Mouse (Mus musculus): Measurements from ENCODE around the gene Itpr2. TPM values are rescaled to one million over a fixed set of nuclear protein-coding genes. Genes with fewer than 3 reads are reported as not detected.

Gene Itpr2
- polyA plus RNA-seq, 1 experiment: 18.0 TPM

DNA sequence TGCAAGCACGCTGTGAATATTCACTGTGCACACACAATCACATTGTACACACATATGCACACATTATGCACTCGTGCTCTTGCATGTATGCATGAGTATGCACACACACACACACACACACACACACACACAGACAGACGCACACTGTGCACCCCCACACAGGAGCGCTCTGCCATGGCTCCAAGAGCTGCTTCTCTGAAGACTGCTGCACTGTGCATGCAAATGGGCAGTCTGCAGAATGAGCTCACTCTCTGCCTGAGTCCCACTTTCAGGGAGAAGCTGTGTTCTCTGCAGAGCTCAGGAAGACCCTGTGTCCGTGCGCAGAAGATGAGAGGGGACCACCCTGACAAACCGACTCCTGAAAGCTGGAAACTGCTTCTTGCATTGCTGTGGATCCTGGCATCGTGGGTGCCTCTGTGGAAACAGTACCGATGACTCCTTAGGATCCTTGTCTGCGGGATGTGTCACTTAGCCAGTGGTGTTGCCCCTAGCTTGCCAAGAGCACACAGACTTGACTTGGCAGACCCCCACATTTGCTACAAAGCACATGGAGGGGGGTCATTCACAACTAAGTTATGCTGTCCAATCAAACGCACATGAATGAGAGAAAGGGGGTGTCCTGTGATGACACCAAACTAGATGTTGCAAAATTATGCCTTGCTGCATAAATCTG, 55.9 kb downstream of the Itpr2 start:
- Histone ChIP-seq H3K27ac (ENCODE audit: insufficient read depth, low read length) (no peak overlapping the region), H3K36me3 (ENCODE audit: control insufficient read depth, insufficient read depth, low read length) (no peaks in the 10 kb centered on the region), H3K4me3 (ENCODE audit: extremely low read depth, insufficient read depth, insufficient read length) (no peak overlapping the region), H3K27me3 (ENCODE audit: control insufficient read depth, insufficient read depth, low read length) (no peaks in the 10 kb centered on the region), H3K4me1 (ENCODE audit: control insufficient read depth, insufficient read depth, insufficient read length) (no peaks in the 10 kb centered on the region; the same call in 1 of the 2 replicates)
- TF ChIP-seq POLR2A (IDR thresholded peaks at IDR 0.05; ENCODE audit: low read depth, low read length) (no peak), CTCF (IDR thresholded peaks at IDR 0.05; ENCODE audit: extremely low read depth, insufficient read depth, insufficient read length, insufficient replicate concordance) (no peak)
- WGBS: 85% methylated on average over 11 of the region's 11 CpGs
- no peak for DNase-seq (ENCODE audit: low read depth in 1 of 2, low spot score in 2 of 2)

DNA sequence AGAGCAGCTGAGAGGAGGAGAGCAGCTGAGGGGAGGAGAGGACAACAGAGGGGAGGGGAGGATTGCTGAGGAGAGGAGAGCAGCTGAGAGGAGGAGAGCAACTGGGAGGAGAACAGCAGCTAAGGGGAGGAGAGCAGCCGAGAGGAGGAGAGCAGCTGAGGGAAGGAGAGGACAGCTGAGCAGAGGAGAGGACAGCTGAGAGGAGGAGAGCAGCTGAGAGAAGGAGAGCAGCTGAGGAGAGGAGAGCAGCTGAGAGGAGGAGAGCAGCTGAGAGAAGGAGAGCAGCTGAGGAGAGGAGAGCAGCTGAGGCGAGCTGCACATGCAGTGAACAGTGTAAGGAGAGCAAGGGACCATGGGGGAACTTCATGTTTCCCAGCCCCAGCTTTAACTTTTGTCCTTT, 62.2 kb downstream of the Itpr2 start:
- Histone ChIP-seq H3K36me3 (ENCODE audit: control insufficient read depth, insufficient read depth, low read length) (no peaks in the 10 kb centered on the region), H3K27me3 (ENCODE audit: control insufficient read depth, insufficient read depth, low read length) (no peaks in the 10 kb centered on the region), H3K4me1 (ENCODE audit: control insufficient read depth, insufficient read depth, insufficient read length) (no peaks in the 10 kb centered on the region; the same call in 1 of the 2 replicates), H3K4me3 (ENCODE audit: extremely low read depth, insufficient read depth, insufficient read length) (no peak overlapping the region), H3K27ac (ENCODE audit: insufficient read depth, low read length) (no peak overlapping the region)
- WGBS: 69% methylated on average over 2 of the region's 2 CpGs
- DNase-seq (ENCODE audit: low read depth in 1 of 2, low spot score in 2 of 2): no peak
- TF ChIP-seq POLR2A (IDR thresholded peaks at IDR 0.05; ENCODE audit: low read depth, low read length): no peak
- TF ChIP-seq CTCF (IDR thresholded peaks at IDR 0.05; ENCODE audit: extremely low read depth, insufficient read depth, insufficient read length, insufficient replicate concordance): no peak

GRCm38 (mm10) chr6:146439071-146439818, 62.8 kb downstream of the Itpr2 start:
- Histone ChIP-seq H3K36me3 (ENCODE audit: control insufficient read depth, insufficient read depth, low read length) (no peaks in the 10 kb centered on the region), H3K27ac (ENCODE audit: insufficient read depth, low read length) (no peak overlapping the region), H3K4me3 (ENCODE audit: extremely low read depth, insufficient read depth, insufficient read length) (no peak overlapping the region), H3K27me3 (ENCODE audit: control insufficient read depth, insufficient read depth, low read length) (no peaks in the 10 kb centered on the region), H3K4me1 (ENCODE audit: control insufficient read depth, insufficient read depth, insufficient read length) (no peaks in the 10 kb centered on the region)
- 79% methylated on average over 10 of the region's 10 CpGs for WGBS
- no peak for DNase-seq (ENCODE audit: low read depth in 1 of 2, low spot score in 2 of 2)
- TF ChIP-seq POLR2A (IDR thresholded peaks at IDR 0.05; ENCODE audit: low read depth, low read length) (no peak), CTCF (IDR thresholded peaks at IDR 0.05; ENCODE audit: extremely low read depth, insufficient read depth, insufficient read length, insufficient replicate concordance) (no peak)

- WGBS: 33% methylated on average over 7 of the region's 7 CpGs
- no peak overlapping the region for H3K4me3 ChIP-seq (ENCODE audit: extremely low read depth, insufficient read depth, insufficient read length)
- no peaks in the 10 kb centered on the region for H3K4me1 ChIP-seq (ENCODE audit: control insufficient read depth, insufficient read depth, insufficient read length)
- H3K27me3 ChIP-seq (ENCODE audit: control insufficient read depth, insufficient read depth, low read length): no peaks in the 10 kb centered on the region
- DNase-seq (ENCODE audit: low read depth in 1 of 2, low spot score in 2 of 2): no peak
- no peaks in the 10 kb centered on the region for H3K36me3 ChIP-seq (ENCODE audit: control insufficient read depth, insufficient read depth, low read length)
- H3K27ac ChIP-seq (ENCODE audit: insufficient read depth, low read length): no peak overlapping the region
- TF ChIP-seq POLR2A (IDR thresholded peaks at IDR 0.05; ENCODE audit: low read depth, low read length): no peak
- TF ChIP-seq CTCF (IDR thresholded peaks at IDR 0.05; ENCODE audit: extremely low read depth, insufficient read depth, insufficient read length, insufficient replicate concordance): no peak
Measured at GRCm38 (mm10) chr6:146438057-146438456, 64.0 kb downstream of the Itpr2 start.

DNA sequence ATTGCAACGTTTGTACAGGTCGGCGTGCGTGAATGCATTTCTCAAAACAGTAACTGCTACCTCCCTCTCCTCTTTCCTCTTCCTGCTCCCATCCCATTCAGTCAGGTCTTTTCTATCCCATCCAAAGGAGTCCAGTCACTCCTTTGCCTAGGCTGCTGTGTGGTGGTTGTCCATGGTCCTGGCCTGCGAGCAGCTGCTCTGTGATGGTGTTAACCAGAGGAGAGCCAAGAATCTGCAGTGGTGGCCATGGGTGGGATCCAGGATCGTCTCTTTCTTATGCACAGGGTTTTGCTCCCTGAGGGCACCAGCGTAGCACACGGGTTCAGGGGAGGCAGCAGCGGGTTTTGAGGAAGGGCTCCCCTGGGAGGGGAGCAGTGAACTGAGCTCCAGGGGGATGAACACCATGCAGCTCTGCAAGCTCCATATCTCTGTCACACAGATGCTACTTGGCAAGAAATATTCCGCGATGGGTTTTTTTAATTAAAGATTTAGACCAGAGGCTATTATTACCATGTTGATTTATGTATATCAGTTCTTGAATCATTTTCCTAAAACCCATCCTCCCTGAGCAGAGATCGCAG, 65.0 kb downstream of the Itpr2 start:
- 83% methylated on average over 12 of the region's 12 CpGs for WGBS
- no peaks in the 10 kb centered on the region for H3K27me3 ChIP-seq (ENCODE audit: control insufficient read depth, insufficient read depth, low read length)
- H3K4me3 ChIP-seq (ENCODE audit: extremely low read depth, insufficient read depth, insufficient read length): no peak overlapping the region
- H3K36me3 ChIP-seq (ENCODE audit: control insufficient read depth, insufficient read depth, low read length): no peaks in the 10 kb centered on the region
- no peaks in the 10 kb centered on the region for H3K4me1 ChIP-seq (ENCODE audit: control insufficient read depth, insufficient read depth, insufficient read length)
- H3K27ac ChIP-seq (ENCODE audit: insufficient read depth, low read length): no peak overlapping the region
- TF ChIP-seq CTCF (IDR thresholded peaks at IDR 0.05; ENCODE audit: extremely low read depth, insufficient read depth, insufficient read length, insufficient replicate concordance): no peak
- TF ChIP-seq POLR2A (IDR thresholded peaks at IDR 0.05; ENCODE audit: low read depth, low read length): no peak
- no peak for DNase-seq (ENCODE audit: low read depth in 1 of 2, low spot score in 2 of 2)

DNA sequence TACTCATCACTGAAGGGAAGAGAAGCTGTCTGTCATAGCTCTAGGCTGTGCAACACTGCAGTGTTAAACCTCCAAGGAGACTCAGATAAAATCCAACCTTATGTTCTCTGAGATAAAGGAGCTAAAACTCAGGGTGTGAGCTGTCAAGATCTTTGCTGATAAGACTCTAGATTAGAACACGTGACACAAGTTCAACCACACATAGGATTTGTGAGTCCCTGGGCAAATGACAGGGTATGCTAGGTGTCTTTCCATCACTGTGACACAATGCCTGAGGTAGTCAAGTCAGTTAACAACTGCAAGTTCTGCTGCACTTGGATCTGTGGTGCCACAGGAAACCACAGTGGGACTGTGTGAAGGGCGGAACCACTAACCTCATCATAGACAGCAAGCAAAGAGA, 67.8 kb downstream of the Itpr2 start:
- Histone ChIP-seq H3K4me3 (ENCODE audit: extremely low read depth, insufficient read depth, insufficient read length) (no peak overlapping the region), H3K27ac (ENCODE audit: insufficient read depth, low read length) (no peak overlapping the region), H3K36me3 (ENCODE audit: control insufficient read depth, insufficient read depth, low read length) (no peaks in the 10 kb centered on the region), H3K27me3 (ENCODE audit: control insufficient read depth, insufficient read depth, low read length) (no peaks in the 10 kb centered on the region), H3K4me1 (ENCODE audit: control insufficient read depth, insufficient read depth, insufficient read length) (no peaks in the 10 kb centered on the region; the same call in 1 of the 2 replicates)
- 66% methylated on average over 2 of the region's 2 CpGs for WGBS
- DNase-seq (ENCODE audit: low read depth in 1 of 2, low spot score in 2 of 2): no peak
- TF ChIP-seq POLR2A (IDR thresholded peaks at IDR 0.05; ENCODE audit: low read depth, low read length) (no peak), CTCF (IDR thresholded peaks at IDR 0.05; ENCODE audit: extremely low read depth, insufficient read depth, insufficient read length, insufficient replicate concordance) (no peak)
